Mouse (Mus musculus): ENCODE results near the gene Jph4. TPM values are rescaled to one million over a fixed set of nuclear protein-coding genes. Genes with fewer than 3 reads are reported as not detected.

Gene Jph4
- polyA plus RNA-seq, 1 experiment from 2014 or later: 0.92 TPM

DNA sequence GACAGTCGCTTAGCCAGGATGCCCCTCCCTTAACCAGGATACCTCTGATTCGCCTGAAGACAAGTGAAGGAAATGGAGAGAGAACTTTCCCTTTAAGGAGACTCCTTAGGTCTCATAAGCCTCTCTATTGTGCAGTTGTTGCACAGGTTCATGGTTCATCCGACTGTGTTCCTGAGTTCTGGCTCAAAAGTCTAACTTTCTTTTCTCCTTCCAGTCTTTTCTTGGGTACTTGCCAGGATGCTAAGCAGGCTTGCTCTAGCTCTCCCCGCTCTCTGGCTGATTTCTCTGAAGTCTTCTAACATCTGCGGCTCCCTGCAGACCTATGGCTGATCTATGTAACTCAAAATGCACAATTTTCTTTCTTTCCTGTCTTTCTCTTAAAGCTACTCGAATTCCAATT lies 33.3 kb downstream of the Jph4 start:
- no peaks in the 10 kb centered on the region for H3K27me3 ChIP-seq
- DNase-seq (ENCODE audit: low read depth, low spot score) (no peak), ATAC-seq (no peak)
- ChIA-PET CTCF (interaction anchor here (0.8 to 2.3 kb wide), 7 partner anchors 9 to 355 kb away, joined by 3 to 10 read pairs (median 4); no protein-coding TSS in a partner anchor), POLR2A (interaction anchor here (0.6 to 1.5 kb wide), 2 partner anchors 13 to 55 kb away, joined by 3 to 4 read pairs; no protein-coding TSS in a partner anchor)
- TF ChIP-seq CTCF (IDR thresholded peaks at IDR 0.05): no peak
- in situ Hi-C loops (cut with MboI; ENCODE audit: low pct_unique_long_range_greater_than_20kb): loop anchor here (5.0 kb wide), 2 partner anchors 56 to 181 kb away; no protein-coding TSS in a partner anchor

DNA sequence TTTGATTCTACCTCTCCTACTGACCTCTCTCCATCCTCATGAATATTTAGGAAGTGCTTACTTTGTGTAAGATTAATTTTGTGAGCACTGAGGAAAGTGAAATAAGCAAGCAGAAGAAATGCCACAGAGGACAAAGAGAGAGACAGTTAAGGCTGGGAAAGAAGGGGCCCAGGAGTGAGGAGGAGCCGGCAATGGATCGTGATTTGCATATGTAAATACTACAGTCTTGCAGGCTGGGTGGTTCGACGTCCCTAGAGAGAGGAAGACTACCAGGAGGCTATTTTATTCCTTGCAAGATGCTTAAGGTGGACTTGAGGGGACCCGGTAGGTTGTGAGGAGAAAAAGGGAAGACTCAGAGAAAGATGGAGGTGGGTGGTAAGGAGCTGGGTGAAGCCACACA lies 35.6 kb downstream of the Jph4 start:
- ChIA-PET CTCF (interaction anchor here (1.8 kb wide), 1 partner anchor 16 kb away, joined by 5 read pairs; no protein-coding TSS in a partner anchor), POLR2A (interaction anchor here (1.1 kb wide), 1 partner anchor 23 kb away, joined by 3 read pairs; no protein-coding TSS in a partner anchor)
- H3K27me3 ChIP-seq: no peaks in the 10 kb centered on the region
- no peak for DNase-seq (ENCODE audit: low read depth, low spot score)
- no peak for ATAC-seq
- TF ChIP-seq CTCF (IDR thresholded peaks at IDR 0.05): no peak
- in situ Hi-C loops (cut with MboI; ENCODE audit: low pct_unique_long_range_greater_than_20kb): loop anchor here (5.0 kb wide), 2 partner anchors 54 to 179 kb away; no protein-coding TSS in a partner anchor

GRCm38 (mm10) chr14:55079214-55079970 lies 37.3 kb downstream of the Jph4 start:
- no peak for TF ChIP-seq CTCF (IDR thresholded peaks at IDR 0.05)
- no peaks in the 10 kb centered on the region for H3K27me3 ChIP-seq
- DNase-seq (ENCODE audit: low read depth, low spot score) (no peak), ATAC-seq (peak; percentile 46)
- CTCF ChIA-PET: interaction anchor here (1.0 to 5.9 kb wide), 9 partner anchors 8 to 54 kb away, joined by 3 to 79 read pairs (median 7); partner anchors contain the start of gene Thtpa
- in situ Hi-C loops (cut with MboI; ENCODE audit: low pct_unique_long_range_greater_than_20kb): no loop called here
- POLR2A ChIA-PET: no interaction called here

GRCm38 (mm10) chr14:55078366-55078989 lies 38.3 kb downstream of the Jph4 start:
- ChIA-PET CTCF (interaction anchor here (1.0 to 5.9 kb wide), 9 partner anchors 9 to 63 kb away, joined by 3 to 79 read pairs (median 7); partner anchors contain the start of genes Ngdn and Thtpa), POLR2A (interaction anchor here (0.7 kb wide), 1 partner anchor 51 kb away, joined by 3 read pairs; no protein-coding TSS in a partner anchor)
- no peak for TF ChIP-seq CTCF (IDR thresholded peaks at IDR 0.05)
- DNase-seq (ENCODE audit: low read depth, low spot score): no peak
- in situ Hi-C loops (cut with MboI; ENCODE audit: low pct_unique_long_range_greater_than_20kb): no loop called here
- no peaks in the 10 kb centered on the region for H3K27me3 ChIP-seq
- ATAC-seq: no peak

GRCm38 (mm10) chr14:55077481-55078365 lies 39.0 kb downstream of the Jph4 start:
- POLR2A ChIA-PET: interaction anchor here (0.7 kb wide), 1 partner anchor 50 kb away, joined by 3 read pairs; no protein-coding TSS in a partner anchor
- no peak for DNase-seq (ENCODE audit: low read depth, low spot score)
- H3K27me3 ChIP-seq: no peaks in the 10 kb centered on the region
- in situ Hi-C loops (cut with MboI; ENCODE audit: low pct_unique_long_range_greater_than_20kb): no loop called here
- CTCF ChIA-PET: interaction anchor here (0.6 to 5.9 kb wide), 10 partner anchors 10 to 62 kb away, joined by 3 to 79 read pairs (median 6); partner anchors contain the start of genes Ngdn and Thtpa
- no peak for TF ChIP-seq CTCF (IDR thresholded peaks at IDR 0.05)
- ATAC-seq: no peak

- in situ Hi-C loops (cut with MboI; ENCODE audit: low pct_unique_long_range_greater_than_20kb): no loop called here
- DNase-seq (ENCODE audit: low read depth, low spot score): no peak
- ChIA-PET POLR2A (no interaction called here), CTCF (interaction anchor here (1.4 to 5.9 kb wide), 3 partner anchors 19 to 61 kb away, joined by 3 to 79 read pairs (median 4); partner anchors contain the start of gene Ngdn)
- ATAC-seq: no peak
- H3K27me3 ChIP-seq: no peaks in the 10 kb centered on the region
- TF ChIP-seq CTCF (IDR thresholded peaks at IDR 0.05): no peak
These were observed 39.8 kb downstream of the Jph4 start for GRCm38 (mm10) chr14:55076956-55077355.

- ATAC-seq (no peak), DNase-seq (ENCODE audit: low read depth, low spot score) (no peak)
- ChIA-PET CTCF (interaction anchor here (0.8 to 5.9 kb wide), 3 partner anchors 20 to 51 kb away, joined by 3 to 79 read pairs (median 3); no protein-coding TSS in a partner anchor), POLR2A (interaction anchor here (0.6 kb wide), 1 partner anchor 683 kb away, joined by 3 read pairs; no protein-coding TSS in a partner anchor)
- TF ChIP-seq CTCF (IDR thresholded peaks at IDR 0.05): no peak
- H3K27me3 ChIP-seq: no peaks in the 10 kb centered on the region
- in situ Hi-C loops (cut with MboI; ENCODE audit: low pct_unique_long_range_greater_than_20kb): no loop called here
These were observed 40.5 kb downstream of the Jph4 start for GRCm38 (mm10) chr14:55076224-55076623.

DNA sequence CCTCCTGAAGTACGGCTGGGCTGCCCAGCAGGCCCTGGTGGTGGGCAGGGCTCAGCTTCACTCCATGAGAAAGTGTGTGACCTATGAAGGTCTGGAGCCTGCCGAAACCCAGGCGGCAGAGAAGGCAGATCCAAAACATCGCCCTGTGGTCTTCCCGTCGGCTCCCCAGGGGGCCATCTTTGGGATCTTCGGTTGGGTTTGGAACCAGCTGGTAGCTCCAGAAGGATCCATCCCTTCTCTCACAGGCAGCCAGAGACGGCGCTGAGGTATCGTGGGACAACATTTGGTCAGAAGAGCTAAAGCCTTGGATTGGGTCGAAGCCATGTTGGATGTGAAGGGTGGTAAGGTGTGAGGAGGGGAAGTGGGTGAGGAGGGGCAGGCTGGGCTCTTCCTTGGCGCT lies 42.3 kb downstream of the Jph4 start:
- no peak for TF ChIP-seq CTCF (IDR thresholded peaks at IDR 0.05)
- ChIA-PET CTCF (interaction anchor here (5.9 kb wide), 1 partner anchor 49 kb away, joined by 79 read pairs; no protein-coding TSS in a partner anchor), POLR2A (interaction anchor here (0.5 kb wide), 1 partner anchor 359 kb away, joined by 4 read pairs; no protein-coding TSS in a partner anchor)
- ATAC-seq (no peak), DNase-seq (ENCODE audit: low read depth, low spot score) (no peak)
- no peaks in the 10 kb centered on the region for H3K27me3 ChIP-seq
- in situ Hi-C loops (cut with MboI; ENCODE audit: low pct_unique_long_range_greater_than_20kb): no loop called here

DNA sequence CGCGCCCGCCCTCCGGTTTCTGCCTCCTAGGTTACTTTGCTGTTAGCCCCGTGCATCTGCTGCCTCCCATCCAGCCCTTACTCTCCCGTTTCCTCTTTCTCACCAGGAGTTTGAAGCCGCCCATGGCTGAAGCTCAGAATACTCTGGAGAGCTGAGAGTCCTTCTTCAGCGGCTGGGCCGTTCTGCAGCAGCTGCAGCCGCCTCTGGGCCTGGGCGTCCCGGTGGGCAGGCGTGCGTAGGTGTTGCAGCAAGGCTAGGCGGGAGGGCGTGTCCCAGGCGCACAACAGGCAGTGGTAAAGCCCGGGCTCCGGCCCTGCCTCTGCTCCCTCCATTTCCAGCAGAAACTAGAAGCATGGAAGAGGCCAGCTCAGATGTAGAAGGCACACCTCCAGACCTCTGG lies 45.0 kb downstream of the Jph4 start:
- ChIA-PET CTCF (no interaction called here), POLR2A (no interaction called here)
- no peak for TF ChIP-seq CTCF (IDR thresholded peaks at IDR 0.05)
- ATAC-seq (no peak), DNase-seq (ENCODE audit: low read depth, low spot score) (no peak)
- H3K27me3 ChIP-seq: no peaks in the 10 kb centered on the region
- in situ Hi-C loops (cut with MboI; ENCODE audit: low pct_unique_long_range_greater_than_20kb): no loop called here
